Mouse (Mus musculus) heart, postnatal 36 days (tissue): Measurements from ENCODE around the gene Pja2. TPM values are rescaled to one million over a fixed set of nuclear protein-coding genes. Genes with fewer than 3 reads are reported as not detected.
"Not testable (repeated sequence)": the region's sequence is repeated elsewhere in the genome, so short reads cannot be mapped to it uniquely, and the experiment has no call there.

Source experiments
- DNase-seq, 2 experiments: peaks; one replicate each; pipeline ENCODE4 v3.0.0; 2021 to 2022
- intact Hi-C: fragments of 180-260 bp; cut with DNase I; formaldehyde crosslinking; loops from one replicate; pipeline ENCODE4 v1.15.1; 2025
- total RNA-seq, 2 experiments: library from RNA; stranded (reverse); gene quantifications; 2 replicates each; pipeline ENCODE4 v1.2.3; 2021

Pja2 gene
- 100 to 1,000 TPM; 106 to 107 TPM for total RNA-seq

DNA sequence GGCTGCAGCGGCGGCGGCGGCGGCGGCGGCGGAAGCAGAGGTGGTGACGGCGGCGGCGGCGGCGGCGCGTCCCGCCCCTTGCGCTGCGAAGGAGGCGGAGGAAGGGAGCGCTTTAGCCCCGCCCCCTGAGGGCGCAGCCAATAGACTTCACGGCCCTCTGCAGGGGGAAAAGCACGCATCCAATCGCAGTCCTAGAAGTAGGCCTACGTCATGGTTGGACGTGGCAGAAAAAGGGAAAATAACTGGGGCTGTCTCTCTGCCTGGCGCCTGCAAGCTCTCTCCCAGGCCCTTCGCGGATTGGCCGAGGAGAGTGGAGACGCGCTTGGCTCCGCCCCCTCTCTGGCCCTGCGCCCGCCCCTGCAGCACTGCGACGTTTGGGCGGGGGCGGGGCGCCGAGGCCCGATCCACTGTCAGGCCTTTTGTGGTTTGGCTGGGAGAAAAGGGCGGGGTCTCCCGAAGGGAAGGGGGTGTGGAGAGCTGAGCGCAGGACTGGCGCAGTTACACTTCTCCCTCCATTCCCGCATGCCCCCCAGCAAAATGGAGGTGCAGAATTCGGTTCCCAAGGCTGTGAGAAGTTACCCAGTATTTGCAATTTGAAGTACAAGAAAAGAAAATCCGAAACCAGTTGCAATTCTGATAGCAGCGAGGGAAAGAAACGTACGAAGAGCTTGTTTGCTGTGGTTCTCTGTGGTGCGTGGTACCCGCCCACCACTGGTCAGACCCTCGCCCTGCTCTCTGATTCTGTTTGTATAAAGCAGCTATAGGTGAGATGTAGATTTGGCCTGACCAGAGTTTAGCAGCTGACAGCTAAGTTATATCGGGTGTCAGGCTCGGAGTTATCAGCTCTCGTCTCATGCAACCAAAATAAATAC is at the start of gene Pja2:
Gene Pja2, minus strand, starts transcription at position 19 of the 872 bp plus-strand sequence.
- peak; percentile 99 for DNase-seq
- intact Hi-C loops, result loop anchor here (2.0 to 10.0 kb wide), 4 partner anchors 200 to 1553 kb away; partner anchors contain the start of genes A930002H24Rik, Fer, Man2a1 and Ralbp1

DNA sequence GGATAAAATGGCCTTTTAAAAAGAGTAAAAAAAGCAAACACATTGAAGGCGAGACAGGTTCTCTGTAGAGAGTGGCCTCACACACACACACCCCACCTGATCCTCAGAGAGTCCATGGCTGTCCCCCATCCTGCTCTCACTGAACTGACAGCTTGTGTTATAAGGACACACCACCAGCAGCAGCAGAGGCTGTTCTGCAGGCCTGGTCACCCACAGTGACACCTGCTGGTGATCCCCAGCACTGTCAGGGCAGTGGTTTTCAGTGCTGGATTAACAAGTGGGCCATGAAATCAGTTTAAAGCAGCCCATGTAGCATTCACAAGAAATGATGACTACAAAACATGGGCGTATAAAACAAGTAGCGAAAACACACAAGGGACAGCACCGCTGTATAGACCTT is 43.6 kb upstream of the Pja2 start:
- DNase-seq, result peak; percentile 78 to 79
- intact Hi-C loops, result loop anchor here (2.0 to 10.0 kb wide), 4 partner anchors 145 to 571 kb away; no protein-coding TSS in a partner anchor

DNA sequence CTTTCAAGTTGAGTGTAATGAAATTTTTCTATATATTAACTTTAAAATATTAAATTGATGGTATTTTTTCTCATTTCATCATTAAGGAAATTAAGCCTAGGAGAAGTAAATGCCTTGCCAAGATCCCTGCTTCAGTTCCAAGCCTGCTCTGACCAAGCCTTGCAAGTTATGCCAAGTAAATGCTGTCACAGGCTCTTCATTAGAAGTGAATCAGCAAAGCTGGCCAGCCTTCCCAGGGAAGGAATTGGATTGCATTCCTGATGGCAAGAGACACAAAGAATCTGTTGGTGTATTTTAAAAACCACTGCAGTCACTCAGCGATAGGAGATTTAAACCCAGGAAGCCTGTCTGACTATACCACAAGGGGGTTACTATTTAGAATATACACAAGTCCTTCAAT is 32.0 kb upstream of the Pja2 start:
- intact Hi-C loops, result no loop called here
- peak; percentile 32 for DNase-seq

DNA sequence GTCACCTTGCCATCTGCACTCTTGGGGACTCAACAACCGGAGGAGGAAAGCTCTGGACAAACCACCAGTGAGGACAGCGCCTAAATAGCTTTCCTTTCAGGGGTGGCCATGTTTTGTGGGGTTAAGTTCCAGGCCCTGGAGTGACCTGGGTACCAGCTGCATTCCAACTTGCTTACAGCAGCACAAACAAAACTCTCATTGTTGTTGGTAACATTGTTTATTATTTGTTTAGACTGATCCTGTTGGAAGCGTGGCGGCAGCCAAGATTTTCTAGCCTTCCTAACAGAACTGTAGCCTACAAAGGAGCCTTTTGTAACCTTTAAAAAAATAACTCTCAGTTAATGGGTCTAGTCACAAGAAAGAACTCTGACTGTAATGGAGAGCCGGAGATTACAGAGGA is 30.9 kb upstream of the Pja2 start:
- intact Hi-C loops, result no loop called here
- DNase-seq, result no peak

DNA sequence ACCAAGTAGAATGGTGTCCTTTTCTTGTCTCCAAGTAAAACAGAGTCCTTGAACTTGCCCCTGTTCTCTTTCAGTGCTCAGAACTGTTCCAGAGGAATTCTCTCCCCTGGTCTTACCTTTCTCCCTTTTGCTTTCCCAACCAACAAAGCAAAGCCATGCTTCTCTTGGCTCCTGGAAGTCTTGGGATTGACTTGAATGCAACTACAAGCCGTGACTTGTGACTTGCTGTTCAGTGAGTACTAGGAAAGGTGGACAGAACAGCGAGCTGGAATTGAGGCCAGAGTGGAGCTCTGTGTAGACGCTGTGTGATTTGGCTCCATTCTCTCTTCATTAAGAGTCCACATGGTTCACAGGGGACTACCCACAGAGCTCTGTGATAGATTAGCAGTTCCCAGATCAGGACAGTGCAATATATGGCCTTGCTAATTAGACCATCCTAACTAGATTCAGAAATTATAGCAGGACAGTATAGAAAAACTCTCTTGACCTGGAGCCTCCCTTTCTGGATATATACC is 30.3 kb upstream of the Pja2 start:
- DNase-seq, result no peak
- intact Hi-C loops, result no loop called here

DNA sequence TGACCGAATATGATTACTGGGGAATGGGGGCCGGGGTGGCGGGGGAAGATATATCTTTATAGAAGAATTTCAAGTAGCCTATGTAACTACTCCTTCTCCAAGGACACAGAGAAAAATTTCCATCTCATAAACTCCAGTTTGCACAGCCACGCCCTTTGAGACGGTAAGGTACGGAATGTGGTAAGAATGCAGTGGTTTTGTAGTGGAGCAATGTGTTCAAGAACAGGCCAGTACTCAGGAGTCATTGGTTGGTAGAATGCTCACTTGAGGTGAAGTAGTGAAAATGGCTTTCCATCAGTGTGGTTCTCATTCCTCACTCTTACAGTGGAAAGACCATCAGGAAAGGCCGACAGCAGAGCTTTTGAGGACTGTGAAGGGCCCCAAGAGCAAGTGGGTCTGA is 22.2 kb upstream of the Pja2 start:
- intact Hi-C loops, result no loop called here
- no peak for DNase-seq

DNA sequence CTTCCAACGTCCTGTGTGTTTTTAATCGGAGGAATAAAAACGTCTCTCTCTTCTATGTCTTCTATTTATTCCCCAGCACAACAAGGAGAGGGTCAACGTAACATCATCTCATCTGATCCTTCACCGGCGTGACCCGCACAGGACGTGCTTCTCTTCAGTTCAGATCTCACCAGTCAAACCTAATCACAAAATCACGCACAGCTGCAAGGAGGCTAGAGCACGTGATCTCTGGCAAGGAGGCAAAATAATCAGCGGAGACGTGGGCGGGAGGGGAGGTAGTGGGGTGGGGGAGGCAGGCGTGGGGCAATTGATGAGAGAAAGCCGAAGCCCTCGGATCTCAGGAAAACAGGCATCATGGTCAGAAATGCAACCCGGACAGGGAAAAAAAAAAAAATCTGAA is 14.4 kb upstream of the Pja2 start:
- intact Hi-C loops, result no loop called here
- DNase-seq, result no peak

DNA sequence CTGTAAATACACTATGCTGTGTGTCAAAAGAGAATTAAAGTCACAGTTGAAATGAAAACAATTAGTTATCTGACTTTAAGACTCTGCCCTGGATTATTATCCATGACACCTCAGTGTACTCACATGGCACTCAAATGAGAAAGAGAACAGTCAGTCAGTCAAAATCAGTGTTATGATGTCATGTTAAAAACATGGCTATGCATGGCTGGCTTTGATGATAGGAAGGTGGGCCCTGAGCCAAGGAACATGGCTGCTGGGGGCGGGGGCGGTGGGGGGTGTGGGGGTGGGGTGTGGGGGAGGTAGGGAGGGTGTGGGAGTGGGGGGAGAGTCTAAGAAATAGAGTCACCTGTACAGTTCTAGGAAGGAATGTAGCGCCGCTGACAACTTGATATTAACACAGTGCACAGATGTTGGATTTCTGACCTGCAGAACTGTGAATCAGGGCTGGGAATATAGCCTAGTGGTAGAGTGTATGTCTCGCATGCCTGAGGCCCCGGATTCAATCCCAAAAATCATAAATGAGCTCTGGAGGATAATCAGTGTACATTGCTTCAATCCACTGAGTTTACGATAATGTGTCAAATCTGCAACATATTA is 13.0 kb upstream of the Pja2 start:
- intact Hi-C loops, result no loop called here
- no peak for DNase-seq

DNA sequence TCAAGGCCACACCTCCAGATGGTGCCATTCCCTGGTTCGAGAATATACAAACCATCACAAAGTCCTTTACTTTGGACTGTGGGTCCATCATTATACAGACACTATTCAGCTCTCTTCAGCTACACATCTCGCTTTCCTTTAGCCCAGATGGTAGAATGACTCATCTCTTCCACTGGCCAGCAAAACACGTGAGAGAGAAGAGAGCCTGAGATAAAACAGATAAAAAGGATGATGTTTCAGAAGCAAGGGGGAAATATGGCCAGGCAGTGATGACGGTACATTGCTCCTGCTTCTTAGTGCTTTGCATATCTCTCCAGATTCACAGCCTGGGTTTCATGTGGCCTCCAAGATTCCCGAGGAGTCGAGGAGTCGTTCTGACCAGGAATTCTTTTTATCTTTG is 10.0 kb upstream of the Pja2 start:
- DNase-seq, result no peak
- intact Hi-C loops, result no loop called here

DNA sequence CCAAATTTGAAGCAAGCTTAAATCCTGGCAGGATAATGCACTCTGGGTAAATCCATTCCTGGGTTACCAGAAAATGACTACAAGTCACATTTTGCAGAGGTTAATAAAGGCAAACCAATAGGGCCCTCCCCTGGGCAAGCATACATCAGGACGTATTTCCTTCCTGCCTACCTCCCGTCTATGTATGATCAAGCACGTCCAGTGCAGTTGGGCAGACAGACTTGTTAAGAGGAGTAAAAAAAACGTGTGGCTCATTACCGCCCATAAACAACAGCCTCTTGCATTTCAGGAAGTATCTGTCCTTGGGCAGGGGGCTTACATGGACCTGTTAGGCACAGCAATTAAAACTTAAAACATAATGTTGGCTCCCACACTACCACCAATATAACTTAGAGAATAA is 8.0 kb upstream of the Pja2 start:
- intact Hi-C loops, result loop anchor here (10.0 kb wide), 1 partner anchor 1545 kb away; the partner anchor contains the start of gene Ralbp1

DNA sequence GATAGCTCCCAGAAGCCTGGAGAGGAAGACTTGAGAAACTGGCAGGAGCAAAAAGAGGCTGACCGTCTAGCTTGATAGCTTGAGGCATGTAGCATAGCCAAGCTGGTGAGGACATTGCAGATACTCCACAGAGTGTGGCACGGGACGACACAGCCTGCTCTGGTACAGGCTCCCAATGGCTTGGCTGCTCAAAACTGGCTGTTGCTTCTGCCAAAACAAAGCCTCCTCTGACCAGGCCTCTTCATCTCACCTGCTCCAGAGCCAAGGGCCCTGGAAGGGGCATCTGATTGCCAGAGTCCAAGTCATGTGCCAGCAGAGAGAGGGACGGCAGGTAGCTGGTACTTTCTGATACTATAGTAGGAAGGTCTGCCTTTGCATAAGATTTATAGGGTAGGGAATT is 5.5 kb upstream of the Pja2 start:
- intact Hi-C loops, result loop anchor here (10.0 kb wide), 1 partner anchor 1548 kb away; the partner anchor contains the start of gene Ralbp1
- DNase-seq, result no peak

More for the DNA sequence above, 8.0 kb upstream of the Pja2 start:
- DNase-seq, result no peak

DNA sequence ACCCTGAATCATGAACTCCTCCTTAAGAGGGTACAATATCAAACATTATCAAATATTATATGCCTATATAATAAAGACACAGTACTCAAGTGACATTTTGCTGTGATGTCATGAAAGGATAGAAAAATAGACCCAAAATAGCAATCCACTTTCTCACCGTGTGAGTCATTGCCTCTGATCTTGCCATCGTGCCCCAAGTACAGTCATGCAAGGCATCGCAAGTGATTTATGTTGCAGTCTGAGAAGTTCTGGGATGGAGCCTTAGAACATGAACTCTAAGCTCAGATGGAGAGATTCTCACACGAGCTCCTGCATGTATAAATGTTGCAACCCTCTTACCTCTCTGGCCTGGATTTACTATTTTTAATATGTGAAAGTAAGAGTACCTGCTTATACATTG is 2.2 kb upstream of the Pja2 start:
- DNase-seq, result no peak
- intact Hi-C loops, result loop anchor here (5.0 to 10.0 kb wide), 3 partner anchors 202 to 1551 kb away; partner anchors contain the start of genes A930002H24Rik, Fer and Ralbp1

DNA sequence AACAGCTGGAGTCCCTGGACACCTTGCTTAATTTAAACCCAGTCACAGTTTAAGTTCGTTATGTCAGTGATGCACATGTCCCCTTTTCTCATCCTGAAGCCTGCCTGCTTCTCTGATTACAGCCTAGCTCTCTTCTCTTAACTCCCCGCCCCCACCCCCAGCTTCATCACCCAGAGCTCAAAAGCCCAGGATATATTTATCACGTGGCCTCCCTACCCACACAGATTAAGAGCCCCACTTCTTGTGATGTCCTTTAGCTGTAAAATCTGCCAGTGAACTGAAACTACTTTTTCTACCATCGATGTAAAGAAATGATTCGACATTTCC is 1.0 kb upstream of the Pja2 start:
- no peak for DNase-seq
- intact Hi-C loops, result loop anchor here (5.0 to 10.0 kb wide), 3 partner anchors 200 to 1552 kb away; partner anchors contain the start of genes A930002H24Rik, Fer and Ralbp1

DNA sequence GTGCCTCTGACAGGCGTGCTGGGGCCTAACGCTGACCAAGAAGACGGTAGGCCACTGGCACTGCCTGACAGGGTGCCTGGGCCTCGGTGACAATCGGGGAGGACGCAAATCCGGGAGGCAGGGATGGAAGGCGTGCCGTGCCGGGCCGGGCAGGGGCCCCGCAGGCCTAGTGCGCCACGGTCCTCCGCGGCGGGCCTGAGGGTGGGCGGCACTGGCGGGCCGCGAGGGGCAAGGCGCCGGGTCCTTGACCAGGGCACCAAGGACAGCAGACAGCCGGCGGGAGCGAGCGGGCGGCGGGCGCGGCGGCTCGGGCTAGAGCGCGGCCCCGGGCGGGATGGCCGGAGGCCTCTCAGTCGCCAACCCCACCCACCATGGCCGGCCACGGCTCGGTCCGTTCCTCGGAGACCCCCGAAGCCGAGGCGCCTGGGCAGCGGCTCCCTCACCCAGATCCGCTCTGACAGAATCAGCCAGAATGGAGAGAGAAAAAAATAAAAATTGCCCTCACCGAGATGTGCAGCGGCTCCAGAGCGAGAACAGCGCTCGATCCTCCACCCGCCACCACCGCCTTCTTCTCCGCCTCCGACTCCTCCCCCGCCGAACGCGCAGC is 322 bp downstream of the Pja2 start:
- no peak for DNase-seq
- intact Hi-C loops, result loop anchor here (2.0 to 10.0 kb wide), 4 partner anchors 199 to 1553 kb away; partner anchors contain the start of genes A930002H24Rik, Fer, Man2a1 and Ralbp1

DNA sequence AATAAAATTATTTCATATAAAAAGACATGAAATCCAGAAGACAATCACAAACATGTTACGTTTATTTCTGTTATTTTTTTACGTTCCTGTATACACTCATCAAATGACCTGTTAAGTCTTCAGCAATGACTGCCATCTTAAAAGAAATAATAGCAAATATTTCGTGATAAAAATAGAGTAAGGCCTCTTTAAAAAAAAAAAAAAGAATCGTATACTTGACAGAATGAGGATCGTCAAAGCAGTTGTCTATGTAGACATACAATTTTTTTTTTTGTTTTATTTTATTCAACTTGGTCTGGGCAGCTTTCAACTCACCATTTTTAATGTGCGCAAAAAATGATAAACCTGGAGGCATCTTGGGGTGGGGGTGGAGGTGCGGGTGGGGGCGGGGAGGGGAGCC is 831 bp downstream of the Pja2 start:
- intact Hi-C loops, result loop anchor here (2.0 to 10.0 kb wide), 4 partner anchors 199 to 1554 kb away; partner anchors contain the start of genes A930002H24Rik, Fer, Man2a1 and Ralbp1
- no peak for DNase-seq

DNA sequence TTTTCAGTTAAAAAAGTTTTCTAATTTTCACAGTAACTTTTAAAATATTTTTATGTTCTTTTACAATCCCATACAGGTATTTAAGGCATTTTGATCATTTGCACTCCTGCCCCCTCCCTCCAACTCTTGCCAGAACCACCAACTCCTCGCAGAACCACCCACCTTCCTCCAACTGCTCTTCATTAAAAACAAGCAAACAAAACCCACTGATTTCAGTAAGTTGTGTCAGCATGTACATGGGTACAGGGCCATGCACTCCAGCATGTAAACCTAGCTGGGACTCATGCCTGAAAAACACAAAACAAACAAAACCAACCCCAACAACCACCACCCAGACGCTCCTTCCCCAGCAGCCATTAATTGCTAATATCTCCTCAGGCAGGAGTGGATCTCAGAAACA is 7.2 kb downstream of the Pja2 start:
- intact Hi-C loops, result no loop called here
- no peak for DNase-seq

DNA sequence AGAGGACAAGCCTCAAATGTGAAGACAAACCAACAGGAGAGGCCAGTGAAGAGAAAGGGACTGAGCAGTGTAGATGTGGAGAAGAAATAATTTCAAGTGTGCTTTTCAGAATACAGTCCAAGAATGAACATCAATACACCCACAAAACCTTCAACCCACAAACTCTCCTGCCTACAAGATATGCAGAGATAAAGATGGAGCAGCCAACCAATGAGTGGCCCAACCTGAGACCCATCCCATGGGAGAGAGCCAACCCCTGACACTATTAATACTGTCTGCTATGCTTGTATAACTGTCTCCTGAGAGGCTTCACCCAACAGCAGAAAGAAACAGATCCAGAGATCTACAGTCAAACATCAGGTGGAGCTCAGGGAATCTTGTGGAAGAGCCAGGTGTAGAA is 16.3 kb downstream of the Pja2 start:
- intact Hi-C loops, result no loop called here
- DNase-seq, result no peak

DNA sequence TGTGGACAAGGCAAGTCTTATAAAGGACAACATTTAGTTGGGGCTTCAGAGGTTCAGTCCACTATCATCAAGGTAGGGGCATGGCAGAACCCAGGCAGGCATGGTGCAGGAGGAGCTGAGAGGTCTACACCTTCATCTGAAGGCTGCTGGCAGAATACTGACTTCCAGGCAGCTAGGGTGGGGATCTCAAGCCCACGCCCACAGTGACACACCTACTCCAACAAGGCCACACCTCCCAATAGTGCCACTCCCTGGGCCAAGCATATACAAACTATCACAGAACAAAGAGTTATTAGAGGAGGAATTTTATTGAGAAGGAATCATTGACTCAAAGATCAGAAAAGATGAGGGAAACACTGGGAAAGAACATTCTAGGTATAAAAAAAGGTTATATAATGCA is 17.2 kb downstream of the Pja2 start:
- intact Hi-C loops, DNase-seq: not testable (repeated sequence)

DNA sequence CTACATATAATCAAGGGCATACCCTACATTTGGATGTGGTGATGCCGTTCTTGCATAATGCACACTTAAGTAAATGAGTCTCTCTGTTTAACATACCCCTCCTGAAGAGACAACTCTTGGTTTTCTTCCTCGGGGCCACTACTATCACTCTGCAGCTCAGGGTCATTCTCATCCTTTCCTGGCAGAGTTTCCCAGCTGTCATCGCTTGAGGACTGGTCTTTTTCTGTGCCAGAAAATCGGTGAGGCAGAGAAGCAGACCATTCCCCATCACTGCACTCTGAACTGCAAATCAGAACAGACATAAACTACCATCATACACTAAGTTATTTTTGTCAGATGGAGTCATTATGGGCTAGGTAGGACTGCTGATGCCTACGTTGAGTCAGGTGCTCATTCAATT is 34.1 kb downstream of the Pja2 start:
- no peak for DNase-seq
- intact Hi-C loops, result no loop called here

DNA sequence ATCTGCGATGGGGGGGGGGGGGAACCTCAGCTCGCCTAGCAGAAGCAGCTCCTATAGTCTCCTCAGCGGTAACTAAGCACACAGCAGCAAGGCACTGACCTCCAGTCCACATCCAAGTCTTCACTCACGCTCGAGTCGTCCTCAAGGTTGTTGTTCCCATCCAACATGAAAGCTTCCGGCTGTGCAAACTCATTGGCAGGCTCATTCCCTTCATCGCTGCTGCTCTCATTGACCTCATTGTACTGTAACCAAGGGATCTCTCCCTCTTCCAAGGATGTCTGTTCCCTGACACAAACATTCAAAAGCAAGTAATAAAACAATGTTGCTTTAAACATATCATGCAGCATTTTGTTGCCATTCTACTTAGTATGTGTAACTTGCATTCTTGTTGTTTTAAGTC is 39.0 kb downstream of the Pja2 start:
- no peak for DNase-seq
- intact Hi-C loops, result no loop called here

DNA sequence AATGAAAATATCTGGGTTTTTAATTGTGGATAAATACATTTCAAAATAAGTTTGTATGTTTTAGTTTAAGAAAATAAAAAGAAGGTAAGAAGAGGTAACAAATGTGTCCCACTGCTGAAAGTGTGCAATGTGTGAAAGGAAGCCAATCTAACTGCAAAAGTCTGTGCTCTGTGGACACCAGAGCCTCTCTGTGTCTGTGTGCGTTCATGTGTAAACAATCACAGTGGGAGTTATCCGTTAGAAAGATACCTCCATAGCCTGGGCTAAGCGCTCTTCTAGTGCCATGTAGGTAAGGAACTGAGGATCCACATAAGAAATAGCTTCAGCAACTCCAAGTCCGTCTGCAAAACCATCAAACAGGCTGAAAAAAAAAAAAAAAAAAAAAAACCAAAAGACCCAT is 42.0 kb downstream of the Pja2 start:
- DNase-seq, result no peak
- intact Hi-C loops, result no loop called here
